Mouse (Mus musculus) forebrain, embryonic 15.5 days (tissue): ENCODE results near the gene Rps19bp1. TPM values are rescaled to one million over a fixed set of nuclear protein-coding genes. Genes with fewer than 3 reads are reported as not detected.

Source experiments
- ATAC-seq: fragments of 200-750 bp; cut with Nextera tagmentation; replicated peaks from 2 replicates; pipeline ENCODE4 v1.8.0; 2017; ENCODE audit warnings: mild to moderate bottlenecking, moderate TSS enrichment, moderate library complexity
- H3K27ac ChIP-seq: fragments of 300-500 bp; sonication (generic); replicated peaks from 2 replicates; pipeline ENCODE4 v1.5.1; 2015; ENCODE audit warnings: mild to moderate bottlenecking, inconsistent platforms
- H3K27me3 ChIP-seq: fragments of 300-500 bp; sonication (generic); 2 replicates; pipeline ENCODE4 v1.6.1; 2015; ENCODE audit warnings: inconsistent platforms
- H3K36me3 ChIP-seq: fragments of 300-500 bp; sonication (generic); 2 replicates; pipeline ENCODE4 v1.6.1; 2015; ENCODE audit warnings: mild to moderate bottlenecking, inconsistent platforms
- H3K4me1 ChIP-seq: fragments of 300-500 bp; sonication (generic); 2 replicates; pipeline ENCODE4 v1.6.1; 2015; ENCODE audit warnings: inconsistent platforms
- H3K4me2 ChIP-seq: fragments of 300-500 bp; sonication (generic); replicated peaks from 2 replicates; pipeline ENCODE4 v1.6.1; 2015; ENCODE audit warnings: mild to moderate bottlenecking, inconsistent platforms
- H3K4me3 ChIP-seq: fragments of 300-500 bp; sonication (generic); 2 replicates; pipeline ENCODE4 v1.5.1; 2015; ENCODE audit warnings: mild to moderate bottlenecking, inconsistent platforms
- H3K9ac ChIP-seq: fragments of 300-500 bp; sonication (generic); replicated peaks from 2 replicates; pipeline ENCODE4 v1.6.1; 2015; ENCODE audit warnings: mild to moderate bottlenecking, inconsistent platforms
- H3K9me3 ChIP-seq: fragments of 300-500 bp; sonication (generic); 2 replicates; pipeline ENCODE4 v1.6.1; 2016; ENCODE audit warnings: inconsistent platforms
- WGBS: fragments of 180-500 bp; shearing (Covaris S2); methylation state at CpG from one replicate; pipeline ENCODE4 v1.1.7; 2015; ENCODE audit warnings: mixed read lengths; 5-methylcytosine and 5-hydroxymethylcytosine counted together
- polyA plus RNA-seq: library from polyadenylated mRNA; unstranded; fragments of >200 nt; fragmentation: Nextera tagmentation; extraction: Ambion mirVana; gene quantifications from 2 replicates; pipeline ENCODE4 v1.2.1, GENCODE M21; 2015

Gene Rps19bp1
- polyA plus RNA-seq, 1 experiment from 2014 or later = 65.3 TPM

- Histone ChIP-seq H3K36me3 (peaks cover 16% of the 10 kb centered on the region), H3K9me3 (no peaks in the 10 kb centered on the region), H3K9ac (no peak overlapping the region), H3K27ac (no peak overlapping the region), H3K4me3 (no peak overlapping the region), H3K4me1 (peaks cover 23% of the 10 kb centered on the region), H3K27me3 (no peaks in the 10 kb centered on the region), H3K4me2 (no peak overlapping the region)
- ATAC-seq = no peak
- 35% methylated on average over 2 of the region's 2 CpGs for WGBS
Measured at GRCm38 (mm10) chr15:80232331-80232730, 31.8 kb downstream of the Rps19bp1 start.

- H3K27me3 ChIP-seq = no peaks in the 10 kb centered on the region
- H3K4me3 ChIP-seq = no peak overlapping the region
- H3K9me3 ChIP-seq = no peaks in the 10 kb centered on the region
- no peak for ATAC-seq
- H3K9ac ChIP-seq = no peak overlapping the region
- 67% methylated on average over 17 of the region's 17 CpGs for WGBS
- no peak overlapping the region for H3K4me2 ChIP-seq
- peaks cover 8% of the 10 kb centered on the region for H3K4me1 ChIP-seq
- H3K27ac ChIP-seq = 0 out of 2 replicates have a peak overlapping the region, but pooled peaks have one; percentile 40
- H3K36me3 ChIP-seq = no peaks in the 10 kb centered on the region
Measured at GRCm38 (mm10) chr15:80228071-80228800, 35.9 kb downstream of the Rps19bp1 start.

- Histone ChIP-seq H3K27me3 (no peaks in the 10 kb centered on the region), H3K9ac (no peak overlapping the region), H3K4me3 (no peak overlapping the region), H3K4me1 (peaks cover 5% of the 10 kb centered on the region; the same call in 1 of the 2 replicates), H3K27ac (no peak overlapping the region), H3K36me3 (no peaks in the 10 kb centered on the region), H3K4me2 (no peak overlapping the region), H3K9me3 (no peaks in the 10 kb centered on the region)
- no peak for ATAC-seq
- WGBS = 44% methylated on average over 2 of the region's 2 CpGs
Measured at GRCm38 (mm10) chr15:80225796-80226195, 38.3 kb downstream of the Rps19bp1 start.

- no peaks in the 10 kb centered on the region for H3K36me3 ChIP-seq
- no peak overlapping the region for H3K4me2 ChIP-seq
- no peak overlapping the region for H3K9ac ChIP-seq
- WGBS = 23% methylated on average over 9 of the region's 9 CpGs
- no peaks in the 10 kb centered on the region for H3K27me3 ChIP-seq
- H3K27ac ChIP-seq = no peak overlapping the region
- no peak for ATAC-seq
- H3K9me3 ChIP-seq = no peaks in the 10 kb centered on the region
- no peak overlapping the region for H3K4me3 ChIP-seq
- H3K4me1 ChIP-seq = peaks cover 5% of the 10 kb centered on the region; the same call in 1 of the 2 replicates
Measured at GRCm38 (mm10) chr15:80225208-80225607, 38.9 kb downstream of the Rps19bp1 start.

- no peak overlapping the region for H3K4me2 ChIP-seq
- no peaks in the 10 kb centered on the region for H3K9me3 ChIP-seq
- H3K27me3 ChIP-seq = no peaks in the 10 kb centered on the region
- WGBS = 91% methylated on average over 7 of the region's 7 CpGs
- no peak for ATAC-seq
- H3K4me3 ChIP-seq = no peak overlapping the region
- H3K4me1 ChIP-seq = peaks cover 5% of the 10 kb centered on the region; the same call in 1 of the 2 replicates
- H3K9ac ChIP-seq = no peak overlapping the region
- no peak overlapping the region for H3K27ac ChIP-seq
- no peaks in the 10 kb centered on the region for H3K36me3 ChIP-seq
Measured at GRCm38 (mm10) chr15:80223751-80224150, 40.4 kb downstream of the Rps19bp1 start.

GRCm38 (mm10) chr15:80221031-80221430 is 43.1 kb downstream of the Rps19bp1 start:
- no peak for ATAC-seq
- H3K27ac ChIP-seq = no peak overlapping the region
- no peak overlapping the region for H3K9ac ChIP-seq
- H3K4me2 ChIP-seq = no peak overlapping the region
- WGBS = 74% methylated on average over 8 of the region's 8 CpGs
- no peaks in the 10 kb centered on the region for H3K4me1 ChIP-seq
- H3K9me3 ChIP-seq = no peaks in the 10 kb centered on the region
- H3K36me3 ChIP-seq = no peaks in the 10 kb centered on the region
- no peak overlapping the region for H3K4me3 ChIP-seq
- H3K27me3 ChIP-seq = no peaks in the 10 kb centered on the region

- no peak for ATAC-seq
- Histone ChIP-seq H3K36me3 (no peaks in the 10 kb centered on the region), H3K27ac (no peak overlapping the region), H3K9me3 (no peaks in the 10 kb centered on the region), H3K4me3 (no peak overlapping the region), H3K9ac (no peak overlapping the region), H3K4me1 (no peaks in the 10 kb centered on the region), H3K4me2 (no peak overlapping the region), H3K27me3 (no peaks in the 10 kb centered on the region)
- WGBS = 75% methylated on average over 4 of the region's 4 CpGs
Measured at GRCm38 (mm10) chr15:80219705-80220657, 44.1 kb downstream of the Rps19bp1 start.

GRCm38 (mm10) chr15:80219211-80219610 is 44.9 kb downstream of the Rps19bp1 start:
- Histone ChIP-seq H3K4me1 (no peaks in the 10 kb centered on the region), H3K4me2 (no peak overlapping the region), H3K4me3 (no peak overlapping the region), H3K9me3 (no peaks in the 10 kb centered on the region), H3K36me3 (no peaks in the 10 kb centered on the region), H3K27ac (no peak overlapping the region), H3K9ac (no peak overlapping the region), H3K27me3 (no peaks in the 10 kb centered on the region)
- ATAC-seq = no peak
- 61% methylated on average over 14 of the region's 14 CpGs for WGBS

GRCm38 (mm10) chr15:80217476-80217875 is 46.6 kb downstream of the Rps19bp1 start:
- ATAC-seq = no peak
- H3K4me3 ChIP-seq = no peak overlapping the region
- H3K4me1 ChIP-seq = no peaks in the 10 kb centered on the region
- H3K9me3 ChIP-seq = no peaks in the 10 kb centered on the region
- H3K27ac ChIP-seq = no peak overlapping the region
- H3K4me2 ChIP-seq = no peak overlapping the region
- WGBS = 93% methylated on average over 10 of the region's 10 CpGs
- H3K27me3 ChIP-seq = no peaks in the 10 kb centered on the region
- H3K9ac ChIP-seq = no peak overlapping the region
- H3K36me3 ChIP-seq = no peaks in the 10 kb centered on the region; the same call in 1 of the 2 replicates

- WGBS = 69% methylated on average over 9 of the region's 9 CpGs
- H3K27me3 ChIP-seq = no peaks in the 10 kb centered on the region
- no peaks in the 10 kb centered on the region for H3K9me3 ChIP-seq
- H3K36me3 ChIP-seq = peaks cover 9% of the 10 kb centered on the region; the same call in 1 of the 2 replicates
- H3K4me3 ChIP-seq = no peak overlapping the region
- H3K4me2 ChIP-seq = no peak overlapping the region
- no peak overlapping the region for H3K27ac ChIP-seq
- no peak for ATAC-seq
- H3K4me1 ChIP-seq = no peaks in the 10 kb centered on the region
- H3K9ac ChIP-seq = no peak overlapping the region
Measured at GRCm38 (mm10) chr15:80216480-80216820, 47.7 kb downstream of the Rps19bp1 start.

- Histone ChIP-seq H3K36me3 (peaks cover 14% of the 10 kb centered on the region; the same call in 1 of the 2 replicates), H3K9me3 (no peaks in the 10 kb centered on the region), H3K27me3 (no peaks in the 10 kb centered on the region), H3K4me2 (no peak overlapping the region), H3K27ac (no peak overlapping the region), H3K4me1 (no peaks in the 10 kb centered on the region), H3K9ac (no peak overlapping the region), H3K4me3 (no peak overlapping the region)
- 15% methylated on average over 10 of the region's 10 CpGs for WGBS
- no peak for ATAC-seq
Measured at GRCm38 (mm10) chr15:80215716-80216479, 48.2 kb downstream of the Rps19bp1 start.
